Mouse (Mus musculus) heart, adult 2 months (tissue): ENCODE measurements around the gene Fbxo46.

Source experiments
- CTCF ChIP-seq: fragments of 200-600 bp; IDR thresholded peaks from 2 replicates; pipeline ENCODE4 v1.8.1; 2022; ENCODE audit warnings: antibody characterized with exemption, mild to moderate bottlenecking, moderate library complexity
- EP300 ChIP-seq: fragments of 200-500 bp; IDR thresholded peaks from 2 replicates; pipeline ENCODE4 v1.6.1; 2011; ENCODE audit warnings: low read depth, low read length, control low read depth; ENCODE audit not compliant: insufficient read depth
- POLR2A ChIP-seq: fragments of 200-500 bp; IDR thresholded peaks from 2 replicates; pipeline ENCODE4 v1.6.1; 2011; ENCODE audit warnings: mild to moderate bottlenecking, low read depth, low read length, control low read depth; ENCODE audit not compliant: insufficient read depth

DNA sequence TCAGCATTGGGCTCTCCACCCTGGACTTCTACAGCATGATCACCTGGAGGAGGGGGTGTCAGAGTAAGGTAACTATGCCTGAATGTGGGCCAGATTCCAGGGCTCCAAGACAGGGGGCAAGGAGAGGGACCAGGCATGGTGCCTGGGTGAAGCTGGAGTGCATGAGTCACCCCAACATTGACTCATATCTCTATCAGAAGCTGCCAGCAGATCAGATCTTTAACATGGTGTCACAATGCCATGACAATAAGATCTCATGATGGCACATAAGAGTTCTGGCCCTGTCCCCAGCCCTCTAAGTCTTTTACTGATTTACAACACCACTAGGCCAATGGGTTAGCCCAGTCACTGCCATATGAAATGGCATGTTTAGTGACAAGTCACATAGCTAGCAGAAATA is 15.9 kb upstream of the Fbxo46 start:
- no peak for TF ChIP-seq CTCF
- no peak for TF ChIP-seq EP300
- TF ChIP-seq POLR2A: no peak
